Mouse (Mus musculus) left cerebral cortex, adult 8-10 months (tissue): ENCODE data around the gene Lhcgr. TPM values are rescaled to one million over a fixed set of nuclear protein-coding genes. Genes with fewer than 3 reads are reported as not detected.
A peak's percentile ranks its signal among the peaks of the same experiment; 100 is the strongest.

Experiments used
- DNase-seq, 2 experiments: peaks; one replicate each; pipeline ENCODE4 v3.0.0; 2022; ENCODE audit warnings: low spot score in 2 of 2
- total RNA-seq, 4 experiments: library from RNA; stranded (reverse); gene quantifications; 2 replicates each; pipeline ENCODE4 v1.2.4; 2022

Gene Lhcgr
- total RNA-seq, 4 experiments from 2014 or later = 0.13 to 0.94 (median 0.46) TPM

DNA sequence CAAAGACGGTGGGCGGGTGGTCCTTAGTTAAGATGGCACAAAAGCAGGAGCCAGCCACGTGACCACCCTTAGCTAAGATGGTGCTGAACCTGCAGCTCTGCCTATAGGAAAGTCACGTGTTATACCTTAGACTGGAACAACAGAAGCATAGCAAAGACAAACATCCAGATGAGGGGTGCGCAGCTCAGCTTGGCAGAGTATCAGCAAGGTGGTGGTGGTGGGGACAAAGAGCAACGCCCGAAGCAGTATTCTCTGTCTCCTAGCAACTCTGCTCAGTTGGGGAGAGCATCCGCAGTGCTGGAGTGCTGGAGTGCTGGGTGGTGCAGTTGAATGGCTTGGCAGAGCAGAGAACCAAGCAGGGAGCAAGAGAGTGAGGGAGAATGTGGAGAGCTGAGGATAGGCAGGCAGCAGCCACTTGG, 85.5 kb downstream of the Lhcgr start:
- DNase-seq = no peak

DNA sequence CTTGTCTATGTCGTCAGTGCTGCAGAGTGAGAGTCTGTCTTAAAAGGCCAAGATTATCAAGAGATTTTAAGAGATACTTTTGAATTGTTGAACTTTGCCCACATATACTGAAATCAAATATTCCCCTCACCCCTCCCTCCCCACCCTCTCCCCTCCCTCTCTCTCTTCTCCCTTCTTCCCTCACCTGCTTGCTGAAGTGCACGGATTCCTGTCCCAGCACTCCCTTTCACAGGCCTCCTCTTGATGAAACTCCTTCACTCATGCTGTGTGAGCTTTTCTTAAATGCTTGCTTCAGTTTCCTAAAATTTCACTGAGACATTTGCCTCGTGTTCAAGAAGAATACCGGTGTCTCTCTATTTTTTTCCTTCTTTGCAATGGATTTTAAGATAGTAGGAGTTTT, 88.7 kb downstream of the Lhcgr start:
- DNase-seq = no peak

DNA sequence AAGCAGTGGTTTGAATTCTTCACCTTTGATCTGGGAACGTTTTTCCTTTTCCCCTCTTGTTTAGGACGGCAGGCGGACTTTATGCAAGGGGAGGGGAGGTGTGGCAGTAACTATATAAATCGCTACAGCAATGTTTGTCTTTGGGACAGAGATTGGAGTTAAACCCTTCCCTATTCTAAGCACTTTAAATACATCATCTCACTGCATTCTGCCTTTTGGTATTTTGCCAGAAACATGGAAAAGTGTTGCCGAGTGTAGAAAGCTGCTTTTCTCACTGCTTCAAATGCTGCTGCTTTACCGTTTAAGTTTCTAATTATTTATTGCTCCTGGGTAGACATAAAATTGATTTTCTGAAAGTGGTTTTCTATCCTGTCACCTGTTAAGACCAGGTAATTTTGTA, 89.4 kb downstream of the Lhcgr start:
- no peak for DNase-seq

DNA sequence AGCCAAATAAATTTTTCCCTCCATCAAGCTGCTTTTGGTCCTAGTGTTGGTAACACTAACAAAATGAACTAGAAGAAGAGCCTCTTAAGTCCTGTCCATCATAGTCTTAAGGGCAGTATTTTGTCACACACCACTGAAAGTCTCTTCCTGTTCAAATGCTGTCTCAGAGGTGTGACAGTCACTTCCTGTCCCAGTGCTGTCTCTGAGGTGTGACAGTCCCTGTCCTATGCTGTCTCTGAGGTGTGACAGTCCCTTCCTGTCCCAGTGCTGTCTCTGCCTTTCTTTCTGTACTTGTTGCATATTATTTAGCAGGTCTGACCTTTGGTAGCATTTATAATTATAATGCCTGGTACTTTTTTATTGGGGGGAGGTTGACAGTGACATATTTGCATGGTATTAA, 90.9 kb downstream of the Lhcgr start:
- DNase-seq = no peak

DNA sequence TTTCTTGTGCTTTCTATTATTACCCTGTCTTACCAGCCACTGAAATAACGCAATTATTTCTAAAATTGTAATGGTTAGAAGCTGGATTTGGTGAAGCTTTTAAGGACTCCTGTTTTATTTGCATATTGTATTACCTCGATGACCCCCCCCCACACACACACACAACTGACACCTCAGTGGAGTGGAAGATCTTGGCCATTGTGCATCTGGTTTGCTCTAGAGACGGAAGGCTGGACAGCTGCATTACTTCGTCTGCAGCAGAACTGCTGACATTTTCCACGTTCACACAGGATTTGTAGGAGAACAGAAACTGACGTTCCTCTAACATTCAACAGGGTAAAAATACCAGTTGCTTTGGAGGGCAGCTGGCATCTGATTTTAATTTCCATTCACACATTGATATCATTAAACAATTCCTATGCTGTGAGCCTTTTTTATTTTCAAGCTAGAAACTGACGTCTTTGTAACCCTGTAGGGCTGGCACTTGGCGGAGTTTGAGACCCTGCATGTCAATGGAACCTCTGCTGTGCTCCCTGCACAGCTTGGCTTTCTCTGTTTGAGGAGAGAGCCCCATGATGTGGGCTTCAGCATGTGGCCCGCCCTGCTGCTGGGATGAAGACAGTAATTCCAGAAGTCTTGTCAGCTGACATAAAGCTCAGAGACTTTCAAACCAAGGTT, 95.0 kb downstream of the Lhcgr start:
- no peak for DNase-seq

DNA sequence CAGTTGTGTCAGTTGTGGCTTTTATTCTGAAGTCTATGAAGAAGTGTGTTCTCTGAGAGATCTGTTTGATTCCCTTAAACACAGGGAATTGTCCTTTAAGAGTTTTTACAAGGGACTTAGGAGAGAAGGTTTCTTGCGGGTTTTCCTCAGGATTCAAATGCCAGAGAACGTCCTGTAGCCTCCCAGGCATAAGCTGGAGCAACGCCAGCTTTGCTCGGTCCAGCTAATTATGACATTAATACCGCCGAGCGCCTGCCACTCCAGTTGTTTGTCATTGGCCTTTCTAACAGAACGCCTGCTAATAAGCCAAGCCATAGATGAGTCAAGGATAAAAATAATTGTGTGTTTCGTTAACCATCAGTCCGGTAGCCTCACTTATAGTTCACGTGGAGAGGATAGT, 103.6 kb downstream of the Lhcgr start:
- no peak for DNase-seq

DNA sequence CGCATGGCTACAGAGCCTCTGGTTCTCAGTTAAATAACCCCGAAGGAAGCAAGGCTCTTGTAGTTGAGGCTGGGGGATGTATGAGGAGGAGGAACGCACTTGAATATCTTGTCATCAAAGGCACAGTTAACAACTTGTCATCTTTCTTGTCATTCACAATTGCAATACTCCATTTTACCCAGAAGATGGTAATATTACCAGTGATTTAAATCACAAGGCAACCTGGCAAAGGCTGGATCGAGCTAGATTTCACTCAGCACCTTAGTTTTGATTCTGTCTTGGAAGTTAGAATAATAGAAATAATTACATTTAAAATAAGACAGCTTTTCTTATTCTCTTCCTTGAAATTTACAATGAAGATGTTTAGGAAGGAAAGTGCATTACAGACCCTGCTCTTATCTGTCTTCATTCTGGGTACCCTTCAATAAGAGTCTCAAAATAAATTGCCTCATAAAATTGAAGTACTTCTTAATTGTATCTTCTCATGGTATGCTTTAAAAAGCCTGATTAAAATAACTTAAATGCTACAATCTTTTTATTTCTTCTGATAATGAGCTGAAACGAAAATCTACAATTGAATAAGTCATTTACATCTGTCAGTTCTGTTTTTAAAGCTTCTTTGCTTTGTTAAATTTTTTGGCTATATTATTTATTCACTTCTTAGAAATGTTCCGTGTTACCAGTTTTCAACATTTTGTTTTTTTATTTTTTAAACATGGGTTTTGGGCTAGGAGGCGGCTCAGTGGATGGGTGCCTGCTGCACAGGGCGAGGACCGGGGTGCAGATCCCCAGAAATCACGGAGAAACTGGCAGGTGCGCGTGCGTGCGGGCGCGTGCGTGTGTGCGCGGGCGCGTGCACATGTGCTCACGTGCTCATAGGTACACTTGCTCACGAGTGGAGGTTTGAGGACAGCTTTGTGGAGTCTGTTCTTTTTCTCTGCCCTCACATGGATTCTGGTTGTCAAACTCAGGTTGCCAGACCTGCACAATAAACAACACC, 116.2 kb downstream of the Lhcgr start:
- DNase-seq = no peak

DNA sequence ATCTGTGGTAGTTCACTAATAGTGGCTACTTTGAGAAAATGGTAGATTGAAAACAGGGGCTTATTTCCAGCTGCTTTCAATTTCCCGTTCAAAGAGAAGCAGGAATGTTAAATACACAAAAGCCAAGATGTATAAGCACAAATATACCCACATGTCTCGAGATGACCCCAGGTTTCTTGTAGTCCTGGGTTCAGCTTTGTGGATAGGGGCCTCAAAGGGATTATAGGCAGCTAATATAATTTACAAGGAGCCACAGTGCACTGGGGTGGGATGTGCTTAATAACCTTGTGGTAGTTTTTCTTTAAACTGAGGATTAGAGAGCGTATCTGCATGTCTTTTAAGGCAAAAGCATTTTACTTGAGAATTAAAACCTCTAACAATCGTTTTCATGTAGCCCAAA, 121.0 kb downstream of the Lhcgr start:
- no peak for DNase-seq

DNA sequence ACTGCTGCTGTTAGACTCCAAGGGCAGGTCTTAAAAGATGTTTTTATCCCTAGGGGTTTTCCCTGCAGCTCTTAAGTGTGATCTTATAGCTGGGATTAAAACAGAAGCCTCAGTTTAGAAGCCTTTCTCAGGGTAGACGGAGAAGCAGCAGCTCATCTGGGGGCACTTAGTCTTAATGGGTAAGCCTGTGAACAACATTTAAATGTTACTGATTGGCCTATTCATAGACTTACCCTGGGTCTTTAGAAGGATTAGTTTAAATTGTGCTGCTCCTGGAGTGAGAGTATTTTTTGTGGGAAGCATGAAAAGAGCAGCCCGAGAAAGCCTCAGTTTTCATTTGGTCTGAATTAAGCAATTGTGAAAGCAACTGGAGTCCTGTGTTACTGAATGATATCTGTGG, 121.9 kb downstream of the Lhcgr start:
- no peak for DNase-seq

DNA sequence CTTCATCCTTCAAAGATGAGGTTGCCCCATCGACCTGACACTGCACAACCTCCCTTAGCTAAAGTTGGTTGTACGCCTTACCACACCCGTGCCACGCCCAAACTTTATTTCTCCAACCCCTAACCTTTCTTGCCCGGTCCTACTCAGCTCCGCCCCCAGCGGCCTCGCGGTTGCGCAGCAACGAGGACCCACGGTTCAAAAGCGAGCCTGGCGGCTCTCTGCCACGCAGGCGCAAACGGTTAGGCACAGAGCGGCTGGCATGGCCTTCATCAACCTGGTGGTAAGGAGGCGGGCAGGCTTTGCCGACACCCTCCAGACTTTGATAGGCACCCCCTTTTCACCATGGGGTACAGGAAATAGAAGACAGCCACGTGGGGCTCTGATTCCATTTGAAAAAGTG, 123.3 kb downstream of the Lhcgr start, which contains the start of gene Gtf2a1l:
Gene Gtf2a1l, plus strand, starts transcription at position 209 of the 400 bp plus-strand sequence.
- DNase-seq = peak in 1 of 2 experiments; percentile 43

Other genes with a start within 250 kb of the Lhcgr start
- 10 to 100 TPM in 2 of 4 experiments, 1 to 10 TPM in 2; 5.9 to 14.1 (median 9.1) TPM for gene Ston1, start 194.3 kb downstream of the Lhcgr start, total RNA-seq
- under 1 TPM in 3 of 4 experiments, not detected in 1; 0.55 to 0.79 (median 0.74) TPM for gene Gtf2a1l, start 123.3 kb downstream of the Lhcgr start, total RNA-seq